Mouse (Mus musculus) liver, adult 2 months (tissue): ENCODE data around the gene Rundc1.

Experiments used
- CTCF ChIP-seq: fragments of 200-500 bp; IDR thresholded peaks from 2 replicates; pipeline ENCODE4 v1.5.1; 2011; ENCODE audit warnings: low read depth, low read length, control low read depth
- POLR2A ChIP-seq: fragments of 200-500 bp; IDR thresholded peaks from 2 replicates; pipeline ENCODE4 v1.6.1; 2011; ENCODE audit warnings: low read length, control low read depth; ENCODE audit not compliant: insufficient read depth; ENCODE audit errors: extremely low read depth

DNA sequence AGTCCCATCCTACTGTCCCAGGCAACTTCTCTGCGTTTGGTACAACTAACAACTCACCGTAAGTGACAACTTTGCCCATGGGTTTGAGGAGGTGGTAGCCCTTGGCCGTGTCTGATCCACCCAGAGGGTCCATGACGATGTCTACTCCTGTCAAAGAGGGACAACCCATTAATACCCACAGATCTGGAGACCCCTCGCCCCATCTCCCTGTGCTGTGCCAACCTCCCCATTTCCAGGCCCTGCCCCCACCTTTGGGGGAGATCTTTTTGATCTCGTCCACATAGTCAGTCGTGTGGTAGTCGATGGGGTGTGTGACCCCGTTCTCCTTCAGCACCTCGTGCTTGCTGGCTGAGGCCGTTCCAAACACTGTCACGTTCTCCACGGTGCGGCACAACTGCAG lies 37.3 kb downstream of the Rundc1 start:
- TF ChIP-seq CTCF (no peak), POLR2A (no peak)
